Mouse (Mus musculus) liver, embryonic 15.5 days (tissue): ENCODE results near the gene 2010106E10Rik. TPM values are rescaled to one million over a fixed set of nuclear protein-coding genes. Genes with fewer than 3 reads are reported as not detected.

Experiments
- ATAC-seq: fragments of 200-750 bp; cut with Nextera tagmentation; 2 replicates; pipeline ENCODE4 v1.8.0; 2017; ENCODE audit warnings: moderate number of reproducible peaks, mild to moderate bottlenecking, moderate library complexity; ENCODE audit not compliant: insufficient read depth
- H3K27ac ChIP-seq: fragments of 300-500 bp; sonication (generic); replicated peaks from 2 replicates; pipeline ENCODE4 v1.5.1; 2015; ENCODE audit warnings: mild to moderate bottlenecking, inconsistent platforms
- H3K27me3 ChIP-seq: fragments of 300-500 bp; sonication (generic); 2 replicates; pipeline ENCODE4 v1.6.1; 2015; ENCODE audit warnings: mild to moderate bottlenecking, inconsistent platforms
- H3K36me3 ChIP-seq: fragments of 300-500 bp; sonication (generic); replicated peaks from 2 replicates; pipeline ENCODE4 v1.6.1; 2015; ENCODE audit warnings: moderate library complexity, mild to moderate bottlenecking, inconsistent platforms
- H3K4me1 ChIP-seq: fragments of 300-500 bp; sonication (generic); replicated peaks from 2 replicates; pipeline ENCODE4 v1.6.1; 2015; ENCODE audit warnings: inconsistent platforms
- H3K4me2 ChIP-seq: fragments of 300-500 bp; sonication (generic); 2 replicates; pipeline ENCODE4 v1.6.1; 2015; ENCODE audit warnings: moderate library complexity, mild to moderate bottlenecking, inconsistent platforms
- H3K4me3 ChIP-seq: fragments of 300-500 bp; sonication (generic); replicated peaks from 2 replicates; pipeline ENCODE4 v1.5.1; 2015; ENCODE audit warnings: mild to moderate bottlenecking, inconsistent platforms
- H3K9ac ChIP-seq: fragments of 300-500 bp; sonication (generic); 2 replicates; pipeline ENCODE4 v1.6.1; 2015; ENCODE audit warnings: moderate library complexity, mild to moderate bottlenecking, inconsistent platforms
- H3K9me3 ChIP-seq: fragments of 300-500 bp; sonication (generic); replicated peaks from 2 replicates; pipeline ENCODE4 v1.6.1; 2016; ENCODE audit warnings: inconsistent platforms
- WGBS: fragments of 180-500 bp; shearing (Covaris S2); methylation state at CpG from one replicate; pipeline ENCODE4 v1.1.7; 2015; ENCODE audit warnings: mixed read lengths; ENCODE audit not compliant: insufficient replicate concordance; 5-methylcytosine and 5-hydroxymethylcytosine counted together
- polyA plus RNA-seq: library from polyadenylated mRNA; unstranded; fragments of >200 nt; fragmentation: Nextera tagmentation; extraction: Ambion mirVana; gene quantifications from 2 replicates; pipeline ENCODE4 v1.2.1, GENCODE M21; 2015

The 2010106E10Rik gene
- not detected in 2 replicates for polyA plus RNA-seq

- no peak within 1 kb of the TSS for H3K27ac ChIP-seq
- H3K27me3 ChIP-seq = no peaks in the 10 kb centered on the region
- H3K4me3 ChIP-seq = no peak within 1 kb of the TSS
- no peaks in the 10 kb centered on the region for H3K36me3 ChIP-seq
- WGBS = 63% methylated on average over 1 of the region's 1 CpGs
- H3K9me3 ChIP-seq = no peaks in the 10 kb centered on the region
- no peak within 1 kb of the TSS for H3K9ac ChIP-seq
- ATAC-seq = no peak
- no peaks in the 10 kb centered on the region for H3K4me1 ChIP-seq
- H3K4me2 ChIP-seq = no peak within 1 kb of the TSS
Observed at GRCm38 (mm10) chrX:112494974-112495373, at the start of gene 2010106E10Rik. TSS of gene 2010106E10Rik (plus strand) at chrX:112495274.

GRCm38 (mm10) chrX:112505651-112506050, 10.6 kb downstream of the 2010106E10Rik start:
- 61% methylated on average over 2 of the region's 2 CpGs for WGBS
- no peaks in the 10 kb centered on the region for H3K36me3 ChIP-seq
- no peak overlapping the region for H3K4me2 ChIP-seq
- ATAC-seq = no peak
- no peak overlapping the region for H3K9ac ChIP-seq
- H3K27me3 ChIP-seq = no peaks in the 10 kb centered on the region
- no peaks in the 10 kb centered on the region for H3K4me1 ChIP-seq
- H3K27ac ChIP-seq = no peak overlapping the region
- H3K4me3 ChIP-seq = no peak overlapping the region
- H3K9me3 ChIP-seq = no peaks in the 10 kb centered on the region

- Histone ChIP-seq H3K4me2 (no peak overlapping the region), H3K27ac (no peak overlapping the region), H3K4me1 (no peaks in the 10 kb centered on the region), H3K4me3 (no peak overlapping the region), H3K9me3 (no peaks in the 10 kb centered on the region), H3K9ac (no peak overlapping the region), H3K27me3 (no peaks in the 10 kb centered on the region), H3K36me3 (no peaks in the 10 kb centered on the region)
- WGBS = 53% methylated on average over 1 of the region's 1 CpGs
- ATAC-seq = no peak
Observed at GRCm38 (mm10) chrX:112524755-112525154, 29.7 kb downstream of the 2010106E10Rik start.

GRCm38 (mm10) chrX:112543115-112543514, 48.0 kb downstream of the 2010106E10Rik start:
- Histone ChIP-seq H3K36me3 (no peaks in the 10 kb centered on the region), H3K27me3 (no peaks in the 10 kb centered on the region), H3K27ac (no peak overlapping the region), H3K4me2 (no peak overlapping the region), H3K4me3 (no peak overlapping the region), H3K9ac (no peak overlapping the region), H3K9me3 (no peaks in the 10 kb centered on the region), H3K4me1 (no peaks in the 10 kb centered on the region)
- 27% methylated on average over 1 of the region's 1 CpGs for WGBS
- no peak for ATAC-seq

GRCm38 (mm10) chrX:112567716-112568115, 72.6 kb downstream of the 2010106E10Rik start:
- Histone ChIP-seq H3K4me1 (no peaks in the 10 kb centered on the region), H3K36me3 (no peaks in the 10 kb centered on the region), H3K27me3 (no peaks in the 10 kb centered on the region), H3K9ac (no peak overlapping the region), H3K4me2 (no peak overlapping the region), H3K9me3 (no peaks in the 10 kb centered on the region), H3K4me3 (no peak overlapping the region), H3K27ac (no peak overlapping the region)
- no peak for ATAC-seq
- WGBS = 64% methylated on average over 2 of the region's 2 CpGs

- peak within 1 kb of the TSS; percentile 50 for H3K4me3 ChIP-seq
- H3K36me3 ChIP-seq = no peaks in the 10 kb centered on the region
- ATAC-seq = peak; percentile 47; the same call in 1 of the 2 replicates
- H3K9ac ChIP-seq = no peak within 1 kb of the TSS
- H3K4me2 ChIP-seq = peak within 1 kb of the TSS; percentile 63
- WGBS = 15% methylated on average over 76 of the region's 79 CpGs
- H3K27me3 ChIP-seq = peaks cover 21% of the 10 kb centered on the region
- no peak within 1 kb of the TSS for H3K27ac ChIP-seq
- H3K4me1 ChIP-seq = no peaks in the 10 kb centered on the region
- H3K9me3 ChIP-seq = no peaks in the 10 kb centered on the region
Observed at GRCm38 (mm10) chrX:112600511-112601305, 105.6 kb downstream of the 2010106E10Rik start, which contains the start of gene Zfp711. TSS of gene Zfp711 (plus strand) at chrX:112600526.

GRCm38 (mm10) chrX:112601306-112602120, 106.4 kb downstream of the 2010106E10Rik start:
- peak overlapping the region; percentile 63 for H3K4me2 ChIP-seq
- WGBS = 9% methylated on average over 81 of the region's 81 CpGs
- no peak overlapping the region for H3K9ac ChIP-seq
- no peaks in the 10 kb centered on the region for H3K4me1 ChIP-seq
- no peak overlapping the region for H3K27ac ChIP-seq
- peaks cover 21% of the 10 kb centered on the region for H3K27me3 ChIP-seq
- H3K4me3 ChIP-seq = peak overlapping the region; percentile 50
- no peaks in the 10 kb centered on the region for H3K36me3 ChIP-seq
- H3K9me3 ChIP-seq = no peaks in the 10 kb centered on the region
- peak; percentile 25; the same call in 1 of the 2 replicates for ATAC-seq

Other genes starting within 250 kb of the 2010106E10Rik start
- gene Apool, start 183.9 kb upstream of the 2010106E10Rik start, polyA plus RNA-seq = 21.6 and 21.8 TPM in 2 replicates
- gene Satl1, start 88.5 kb upstream of the 2010106E10Rik start, polyA plus RNA-seq = not detected in 2 replicates
- 0.33 and 0.52 TPM in 2 replicates for gene Zfp711, start 105.3 kb downstream of the 2010106E10Rik start, polyA plus RNA-seq
- gene Pof1b, start 203.4 kb downstream of the 2010106E10Rik start, polyA plus RNA-seq = not detected in 2 replicates